Mouse (Mus musculus): ENCODE data around the gene Defb20.
"Not testable (repeated sequence)": the region's sequence is repeated elsewhere in the genome, so short reads cannot be mapped to it uniquely, and the experiment has no call there.

The Defb20 gene

DNA sequence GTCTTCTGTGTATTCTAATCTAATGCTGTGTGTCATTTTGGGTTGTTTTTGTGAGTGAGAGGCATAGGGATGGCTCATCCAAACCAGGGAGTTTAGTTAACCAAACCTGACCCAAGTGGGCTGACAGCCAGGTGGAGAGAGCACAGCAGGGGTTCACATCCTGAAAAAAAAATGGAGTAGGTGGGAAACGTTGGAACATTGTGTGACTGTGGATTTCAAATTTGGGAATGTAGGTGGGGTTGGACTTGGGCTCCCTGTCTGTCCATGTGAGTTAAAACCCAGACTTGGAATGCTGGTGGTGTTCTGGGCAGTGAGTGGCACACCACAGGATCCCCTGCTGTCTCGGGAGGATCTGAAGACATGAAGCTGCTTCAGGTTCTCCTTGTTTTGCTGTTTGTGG, at the start of gene Defb20:
Gene Defb20 (plus strand): TSS at position 301 of the 400 bp plus-strand sequence.
- in situ Hi-C loops (cut with MboI), result no loop called here

- in situ Hi-C loops (cut with MboI), result no loop called here
Measured at GRCm38 (mm10) chr2:152427493-152427892, 49.4 kb upstream of the Defb20 start.

DNA sequence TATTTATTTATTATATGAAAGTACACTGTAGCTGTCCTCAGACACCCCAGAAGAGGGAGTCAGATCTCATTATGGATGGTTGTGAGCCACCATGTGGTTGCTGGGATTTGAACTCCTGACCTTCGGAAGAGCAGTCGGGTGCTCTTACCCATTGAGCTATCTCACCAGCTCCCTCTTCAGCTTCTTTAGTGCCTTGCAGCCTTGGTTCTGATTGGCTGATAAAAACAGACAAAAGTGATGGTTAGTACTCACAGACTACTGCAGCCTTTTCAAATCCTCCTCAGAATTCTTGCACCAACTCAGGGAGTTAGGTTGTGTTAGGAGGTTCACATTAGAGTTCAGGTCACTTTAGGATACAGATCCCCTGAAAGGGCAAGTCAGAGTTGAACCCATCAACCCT, 48.4 kb upstream of the Defb20 start:
- in situ Hi-C loops (cut with MboI), result not testable (repeated sequence)

- in situ Hi-C loops (cut with MboI), result no loop called here
Measured at GRCm38 (mm10) chr2:152436405-152436901, 40.4 kb upstream of the Defb20 start.

- in situ Hi-C loops (cut with MboI), result no loop called here
Measured at GRCm38 (mm10) chr2:152436983-152437860, 39.6 kb upstream of the Defb20 start.

GRCm38 (mm10) chr2:152438963-152439362, 37.9 kb upstream of the Defb20 start:
- in situ Hi-C loops (cut with MboI), result no loop called here

GRCm38 (mm10) chr2:152439833-152440232, 37.0 kb upstream of the Defb20 start:
- in situ Hi-C loops (cut with MboI), result no loop called here

- in situ Hi-C loops (cut with MboI), result no loop called here
Measured at GRCm38 (mm10) chr2:152442322-152442721, 34.5 kb upstream of the Defb20 start.

GRCm38 (mm10) chr2:152443281-152443680, 33.6 kb upstream of the Defb20 start:
- in situ Hi-C loops (cut with MboI), result no loop called here

- in situ Hi-C loops (cut with MboI), result no loop called here
Measured at GRCm38 (mm10) chr2:152446642-152447041, 30.2 kb upstream of the Defb20 start.

DNA sequence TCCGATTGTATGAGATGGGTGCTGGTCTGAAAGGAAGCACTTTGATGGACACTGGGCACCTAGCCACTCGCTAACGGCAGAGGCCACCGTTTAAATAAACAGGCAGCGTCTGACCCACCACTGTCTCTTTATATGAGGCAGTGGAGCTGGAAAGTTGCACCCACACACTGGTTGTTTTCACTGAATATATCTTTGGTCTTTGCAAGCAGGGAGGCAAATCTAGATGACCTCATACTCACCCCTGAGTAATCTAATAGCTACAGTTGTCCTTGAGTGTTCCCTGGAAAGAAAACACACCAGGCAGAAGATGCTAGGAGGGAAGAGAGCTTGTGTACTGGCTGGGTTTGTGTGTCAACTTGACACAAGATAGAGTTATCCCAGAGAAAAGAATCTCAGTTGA, 29.4 kb upstream of the Defb20 start:
- in situ Hi-C loops (cut with MboI), result no loop called here

DNA sequence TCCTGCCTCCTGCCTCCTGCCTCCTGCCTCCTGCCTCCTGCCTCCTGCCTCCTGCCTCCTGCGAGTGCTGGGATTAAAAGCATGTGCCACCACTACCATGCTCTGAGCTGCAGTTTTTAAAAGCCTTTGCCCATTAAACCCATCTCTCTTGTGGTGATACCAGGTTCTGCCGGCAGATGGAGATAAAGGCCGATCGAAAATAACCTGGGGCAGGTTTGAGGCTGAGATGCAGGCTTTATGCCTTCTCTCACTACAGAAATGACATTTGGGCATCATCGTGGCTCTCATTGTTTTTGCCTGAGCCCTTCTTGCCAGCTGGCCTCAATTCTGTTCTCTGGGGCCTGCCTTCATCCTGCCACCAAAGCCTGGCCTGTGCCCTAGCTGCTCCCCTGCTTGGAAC, 26.6 kb upstream of the Defb20 start:
- in situ Hi-C loops (cut with MboI), result no loop called here

DNA sequence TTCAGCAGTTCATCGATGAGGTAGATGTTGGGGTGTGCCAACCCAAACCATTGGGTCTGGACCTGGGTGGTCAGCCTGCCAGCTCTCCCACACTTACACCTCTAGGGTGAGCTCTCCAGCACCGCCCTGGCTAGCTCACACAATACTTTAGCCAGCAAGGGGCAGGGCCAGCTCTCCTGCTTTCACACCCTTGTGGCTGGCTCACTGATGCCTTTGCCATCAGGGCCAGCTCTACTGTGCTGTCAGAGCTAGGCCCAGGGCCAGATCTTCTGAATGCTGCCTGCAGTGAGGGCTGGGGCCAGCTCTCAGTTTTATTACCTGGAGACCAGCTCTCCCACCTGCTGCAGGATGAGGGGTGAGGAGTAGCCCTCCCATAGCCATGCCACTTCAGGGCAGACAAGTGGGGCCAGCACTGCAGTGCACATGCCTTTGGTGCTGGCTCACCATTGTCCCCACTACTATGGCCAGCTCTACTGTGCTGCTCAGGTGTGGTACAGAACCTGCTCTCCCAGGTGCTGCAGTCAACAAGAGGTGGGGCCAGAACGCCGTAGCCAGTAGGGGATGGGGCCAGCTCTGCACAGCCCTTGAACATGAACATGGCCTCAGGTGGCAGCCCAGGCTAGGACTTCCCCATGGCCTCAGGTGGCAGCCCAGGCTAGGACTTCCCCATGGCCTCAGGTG, 24.6 kb upstream of the Defb20 start:
- in situ Hi-C loops (cut with MboI), result no loop called here

DNA sequence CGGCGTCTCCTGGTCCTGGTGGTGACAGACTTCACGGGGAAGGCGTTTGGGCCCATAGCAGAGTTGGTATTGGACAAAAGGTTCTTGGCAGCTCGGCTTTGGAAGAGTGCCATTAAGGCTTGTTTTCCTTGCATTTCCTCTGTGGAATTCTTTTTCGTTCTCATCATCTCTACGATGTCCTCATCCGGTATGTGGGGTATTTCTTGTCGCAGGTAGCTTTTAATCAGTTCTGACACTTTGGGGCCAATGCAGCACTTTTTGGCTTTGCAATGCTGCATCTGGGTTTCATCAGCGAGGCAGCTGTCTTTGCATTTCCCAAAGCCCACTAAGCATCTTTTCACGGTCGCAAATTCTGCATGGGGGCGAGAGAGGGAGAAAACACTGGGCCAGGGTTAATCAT, 17.6 kb upstream of the Defb20 start:
- in situ Hi-C loops (cut with MboI), result no loop called here

DNA sequence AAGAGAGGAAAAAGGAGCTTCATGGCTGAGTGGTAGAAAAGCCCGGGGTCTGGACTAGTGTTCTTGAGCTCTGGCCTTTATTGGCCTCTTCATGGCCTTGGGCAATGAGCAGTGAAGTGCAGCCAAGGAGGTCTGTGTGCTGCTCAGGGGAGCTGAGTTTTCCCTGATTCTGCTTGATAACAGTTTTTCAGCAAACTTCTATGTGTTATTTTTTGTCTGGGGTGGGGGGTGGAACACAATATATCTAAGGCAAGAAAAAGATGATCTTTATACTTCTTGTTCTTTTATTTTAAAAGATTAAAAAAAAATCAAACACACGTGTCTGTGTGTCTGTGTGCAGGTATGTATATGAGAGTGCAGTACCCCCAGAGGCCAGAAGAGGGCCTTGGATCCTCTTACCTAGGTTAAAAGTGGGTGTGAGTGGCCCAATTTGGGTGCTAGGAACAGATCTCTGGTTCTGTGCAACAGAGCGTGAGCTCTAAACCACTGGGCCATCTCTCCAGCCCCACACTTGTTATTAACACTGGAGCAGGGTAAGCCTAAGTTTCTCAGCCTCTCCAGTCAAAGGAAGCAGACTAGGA, 12.2 kb upstream of the Defb20 start, which contains the start of gene Defb23:
Gene Defb23 (minus strand): TSS at position 51 of the 581 bp plus-strand sequence.
- in situ Hi-C loops (cut with MboI), result no loop called here

GRCm38 (mm10) chr2:152470973-152471372, 5.9 kb upstream of the Defb20 start:
- in situ Hi-C loops (cut with MboI), result no loop called here

DNA sequence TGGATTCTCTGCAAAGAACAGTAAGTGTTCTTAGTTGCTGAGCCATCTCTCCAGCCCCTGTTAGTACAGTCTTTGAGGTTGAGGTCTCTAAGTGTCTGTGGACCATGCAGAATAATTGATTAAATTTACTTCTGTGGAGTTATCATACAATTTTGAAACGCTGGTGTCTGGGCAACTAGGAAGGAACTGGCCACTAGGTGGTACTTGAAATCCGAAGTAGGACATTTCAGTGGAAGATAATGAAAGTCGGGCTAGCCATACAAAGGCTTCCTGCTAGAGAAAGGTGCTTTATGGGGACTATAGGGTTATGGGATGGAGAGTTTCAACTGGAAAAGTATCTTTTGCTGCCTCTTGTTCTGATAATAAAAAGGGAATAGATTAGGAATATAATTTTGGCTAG, 4.4 kb upstream of the Defb20 start:
- in situ Hi-C loops (cut with MboI), result no loop called here

DNA sequence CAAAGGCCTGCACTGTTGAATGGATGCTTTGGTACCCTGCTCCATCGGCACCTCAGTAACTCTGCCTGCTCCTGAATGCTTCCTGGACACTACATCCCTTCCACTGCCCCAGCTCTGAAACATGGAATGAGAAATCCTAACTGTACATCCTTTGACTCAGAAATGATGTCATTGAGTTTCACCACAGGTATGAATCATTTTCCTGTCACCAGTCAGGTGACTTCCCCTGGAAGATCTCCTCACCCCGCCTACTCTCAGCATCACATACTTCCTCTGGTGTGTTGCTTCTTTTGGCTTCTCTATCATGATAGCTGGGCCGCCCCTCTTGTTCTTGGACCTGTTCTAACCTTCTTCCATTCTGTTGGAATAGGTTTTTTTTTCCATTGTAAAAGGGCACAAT, 4.0 kb downstream of the Defb20 start:
- in situ Hi-C loops (cut with MboI), result no loop called here

GRCm38 (mm10) chr2:152481726-152482125, 4.9 kb downstream of the Defb20 start:
- in situ Hi-C loops (cut with MboI), result no loop called here

GRCm38 (mm10) chr2:152487024-152487423, 10.2 kb downstream of the Defb20 start:
- in situ Hi-C loops (cut with MboI), result no loop called here

DNA sequence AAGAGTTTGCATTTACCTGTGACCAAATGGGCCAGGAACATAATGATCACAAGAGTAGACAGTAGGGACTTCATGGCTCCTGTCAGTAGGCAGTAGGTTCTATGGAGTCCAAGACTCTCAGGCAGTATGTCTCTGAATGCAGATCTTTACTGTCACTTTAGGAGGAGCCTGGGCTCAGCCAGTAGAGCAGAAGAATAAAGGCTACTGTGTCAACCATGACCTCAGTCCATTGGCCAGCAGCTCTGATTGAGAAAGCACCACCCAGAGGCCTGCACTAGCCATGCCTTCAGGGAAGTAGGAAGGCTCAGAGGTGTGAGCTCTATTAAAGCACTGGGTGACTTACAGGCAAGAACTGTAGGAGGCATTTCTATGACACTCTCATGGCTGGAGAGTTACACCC, 13.2 kb downstream of the Defb20 start, which contains the start of gene Defb22:
Gene Defb22 (minus strand): TSS at position 101 of the 400 bp plus-strand sequence.
- in situ Hi-C loops (cut with MboI), result no loop called here

- in situ Hi-C loops (cut with MboI), result no loop called here
Measured at GRCm38 (mm10) chr2:152493151-152493550, 16.3 kb downstream of the Defb20 start.
